Mouse (Mus musculus) kidney, embryonic 16.5 days (tissue): ENCODE measurements around the gene Ppp2r3c. TPM values are rescaled to one million over a fixed set of nuclear protein-coding genes. Genes with fewer than 3 reads are reported as not detected.

Experiments used
- polyA plus RNA-seq: library from polyadenylated mRNA; unstranded; fragments of >200 nt; fragmentation: Nextera tagmentation; extraction: Ambion mirVana; gene quantifications from 2 replicates; pipeline ENCODE4 v1.2.1, GENCODE M21; 2015

Ppp2r3c gene
- polyA plus RNA-seq, 1 experiment from 2014 or later, result 14.8 TPM

Other genes with a start within 250 kb of the Ppp2r3c start
- gene 2700097O09Rik, start 222.9 kb downstream of the Ppp2r3c start, polyA plus RNA-seq, result 37.3 and 40.8 TPM in 2 replicates
- 163 and 186 TPM in 2 replicates for gene Srp54a, start 222.7 kb downstream of the Ppp2r3c start, polyA plus RNA-seq
- 11.7 and 13.5 TPM in 2 replicates for gene Fam177a, start 178.5 kb downstream of the Ppp2r3c start, polyA plus RNA-seq
- gene Srp54b, start 147.9 kb downstream of the Ppp2r3c start, polyA plus RNA-seq, result 52.2 and 54.4 TPM in 2 replicates
- 6.9 and 8.1 TPM in 2 replicates for gene 1700047I17Rik2, start 103.4 kb downstream of the Ppp2r3c start, polyA plus RNA-seq
- 65.7 and 71.1 TPM in 2 replicates for gene Srp54c, start 72.8 kb downstream of the Ppp2r3c start, polyA plus RNA-seq
- 15.5 and 15.6 TPM in 2 replicates for gene 1110008L16Rik, start 3.4 kb downstream of the Ppp2r3c start, polyA plus RNA-seq
- 409 and 418 TPM in 2 replicates for gene Psma6, start 81.2 kb upstream of the Ppp2r3c start, polyA plus RNA-seq
- gene Nfkbia, start 189.6 kb upstream of the Ppp2r3c start, polyA plus RNA-seq, result 84.8 and 94.7 TPM in 2 replicates